Mouse (Mus musculus): ENCODE measurements around the gene Tmem114. TPM values are rescaled to one million over a fixed set of nuclear protein-coding genes. Genes with fewer than 3 reads are reported as not detected.

Gene Tmem114
- polyA plus RNA-seq, 1 experiment from 2014 or later: 0.23 TPM

DNA sequence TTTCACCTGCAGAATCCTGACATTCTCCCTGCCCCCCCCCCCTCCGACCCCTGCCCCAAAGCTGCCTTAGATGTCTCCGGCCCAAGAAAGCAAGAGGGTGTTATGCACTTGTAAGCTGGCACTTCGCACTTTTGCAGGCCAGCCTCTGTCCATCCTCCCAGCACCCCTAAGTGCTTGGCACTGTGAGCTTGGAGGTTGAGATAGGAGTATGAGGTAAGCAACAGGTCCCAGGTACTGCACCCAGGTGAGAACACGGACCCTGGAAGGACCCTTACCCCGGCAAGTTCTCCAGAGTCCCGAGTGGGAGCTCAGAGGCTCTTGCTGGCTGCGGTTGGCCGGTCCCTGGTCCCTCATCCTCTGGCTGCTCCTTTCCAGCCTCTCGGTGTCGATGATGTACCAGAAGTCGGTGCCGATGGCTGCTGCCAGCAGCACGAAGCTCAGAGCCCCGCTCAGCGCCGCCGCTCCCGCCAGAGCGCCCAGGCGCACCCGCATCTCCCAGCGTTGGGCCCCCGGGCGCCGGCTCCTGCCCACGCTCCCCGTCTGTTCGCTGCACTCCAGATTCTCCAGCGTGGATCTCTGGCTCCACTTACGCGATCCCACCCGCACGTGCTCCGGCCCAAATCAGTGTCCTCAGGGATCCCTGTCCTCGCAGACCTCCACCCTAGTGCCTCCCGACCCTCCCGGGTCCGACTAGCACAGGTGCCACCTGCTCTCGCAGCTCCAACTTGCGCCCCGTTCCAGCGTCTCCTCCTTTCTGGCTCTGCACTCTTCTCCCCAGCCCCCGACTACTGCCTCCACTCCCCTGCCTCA lies 570 bp downstream of the Tmem114 start:
- Histone ChIP-seq H3K4me3 (peak overlapping the region; percentile 44), H3K27ac (no peak overlapping the region), H3K27me3 (peaks cover 69% of the 10 kb centered on the region), H3K9ac (peak overlapping the region; percentile 13; the same call in 1 of the 2 replicates), H3K9me3 (no peaks in the 10 kb centered on the region), H3K36me3 (no peaks in the 10 kb centered on the region), H3K4me1 (peaks cover 9% of the 10 kb centered on the region), H3K4me2 (replicated peaks) (peak overlapping the region; percentile 71)
- ATAC-seq (ENCODE audit: low FRiP score, low read depth): no peak; the same call in 1 of the 2 replicates
- WGBS: 4% methylated on average over 42 of the region's 43 CpGs

DNA sequence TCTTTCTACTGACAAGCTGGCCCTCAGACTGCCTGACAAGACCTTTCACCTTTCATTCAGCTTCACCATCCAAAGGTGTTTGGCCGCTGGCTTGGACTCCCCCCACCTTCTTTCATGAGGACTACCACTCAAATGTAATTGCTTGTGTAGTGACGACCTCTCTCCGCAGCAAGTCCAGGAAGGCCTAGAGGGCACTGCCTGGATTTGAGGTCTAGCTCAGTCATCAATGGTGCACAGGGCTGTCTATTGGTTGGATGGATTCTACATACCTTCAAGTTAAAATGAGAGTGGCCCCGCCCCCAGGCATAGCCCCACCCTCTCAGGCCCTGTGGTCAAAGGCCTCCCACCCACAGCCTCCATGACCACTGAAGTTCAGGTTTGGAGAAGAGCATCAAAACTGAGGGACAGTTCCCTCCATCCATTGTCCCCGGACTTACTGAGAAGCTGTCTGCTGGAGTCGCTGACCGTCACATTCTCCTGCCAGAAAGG lies 1.3 kb downstream of the Tmem114 start:
- Histone ChIP-seq H3K9me3 (no peaks in the 10 kb centered on the region), H3K27me3 (peaks cover 69% of the 10 kb centered on the region), H3K4me1 (peaks cover 9% of the 10 kb centered on the region), H3K4me2 (replicated peaks) (no peak overlapping the region), H3K9ac (no peak overlapping the region), H3K36me3 (no peaks in the 10 kb centered on the region), H3K27ac (no peak overlapping the region), H3K4me3 (no peak overlapping the region)
- ATAC-seq (ENCODE audit: low FRiP score, low read depth): no peak
- 30% methylated on average over 7 of the region's 7 CpGs for WGBS

- H3K4me3 ChIP-seq: no peak overlapping the region
- no peaks in the 10 kb centered on the region for H3K36me3 ChIP-seq
- H3K27me3 ChIP-seq: peaks cover 49% of the 10 kb centered on the region
- H3K9me3 ChIP-seq: no peaks in the 10 kb centered on the region
- ATAC-seq (ENCODE audit: low FRiP score, low read depth): no peak
- no peak overlapping the region for H3K4me2 ChIP-seq (replicated peaks)
- WGBS: 83% methylated on average over 4 of the region's 4 CpGs
- H3K27ac ChIP-seq: no peak overlapping the region
- peaks cover 9% of the 10 kb centered on the region for H3K4me1 ChIP-seq
- H3K9ac ChIP-seq: no peak overlapping the region
Observed at GRCm38 (mm10) chr16:8420842-8421241, 4.1 kb downstream of the Tmem114 start.

DNA sequence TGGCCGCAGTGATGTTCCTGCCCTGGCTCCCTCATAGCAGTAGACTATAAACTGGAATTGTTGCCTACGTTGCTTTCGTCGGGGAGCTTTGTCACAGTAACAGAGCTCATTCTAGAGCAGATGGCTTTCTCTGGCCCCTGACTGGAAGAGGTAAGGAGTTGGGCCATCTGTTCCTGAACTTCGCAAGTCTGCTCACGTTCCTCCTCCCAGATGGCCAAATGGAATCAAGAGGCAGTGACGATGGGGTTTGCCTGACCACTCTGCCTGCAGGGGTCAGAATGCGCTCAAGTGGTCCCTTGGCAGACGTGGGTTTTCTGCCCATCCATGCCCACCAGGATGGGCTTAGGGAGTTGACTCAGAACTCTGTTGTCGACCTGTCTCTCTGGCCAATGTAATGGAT lies 4.6 kb downstream of the Tmem114 start:
- 63% methylated on average over 10 of the region's 10 CpGs for WGBS
- Histone ChIP-seq H3K27ac (no peak overlapping the region), H3K4me3 (no peak overlapping the region), H3K4me1 (peaks cover 9% of the 10 kb centered on the region), H3K9me3 (no peaks in the 10 kb centered on the region), H3K9ac (no peak overlapping the region), H3K4me2 (replicated peaks) (no peak overlapping the region), H3K27me3 (peaks cover 44% of the 10 kb centered on the region), H3K36me3 (no peaks in the 10 kb centered on the region)
- ATAC-seq (ENCODE audit: low FRiP score, low read depth): no peak

- WGBS: 90% methylated on average over 8 of the region's 8 CpGs
- no peak for ATAC-seq (ENCODE audit: low FRiP score, low read depth)
- H3K4me1 ChIP-seq: peaks cover 5% of the 10 kb centered on the region
- no peak overlapping the region for H3K9ac ChIP-seq
- H3K27ac ChIP-seq: no peak overlapping the region
- H3K4me2 ChIP-seq (replicated peaks): no peak overlapping the region
- H3K9me3 ChIP-seq: no peaks in the 10 kb centered on the region
- peaks cover 37% of the 10 kb centered on the region for H3K27me3 ChIP-seq
- no peaks in the 10 kb centered on the region for H3K36me3 ChIP-seq
- H3K4me3 ChIP-seq: no peak overlapping the region
Observed at GRCm38 (mm10) chr16:8419666-8420065, 5.3 kb downstream of the Tmem114 start.

DNA sequence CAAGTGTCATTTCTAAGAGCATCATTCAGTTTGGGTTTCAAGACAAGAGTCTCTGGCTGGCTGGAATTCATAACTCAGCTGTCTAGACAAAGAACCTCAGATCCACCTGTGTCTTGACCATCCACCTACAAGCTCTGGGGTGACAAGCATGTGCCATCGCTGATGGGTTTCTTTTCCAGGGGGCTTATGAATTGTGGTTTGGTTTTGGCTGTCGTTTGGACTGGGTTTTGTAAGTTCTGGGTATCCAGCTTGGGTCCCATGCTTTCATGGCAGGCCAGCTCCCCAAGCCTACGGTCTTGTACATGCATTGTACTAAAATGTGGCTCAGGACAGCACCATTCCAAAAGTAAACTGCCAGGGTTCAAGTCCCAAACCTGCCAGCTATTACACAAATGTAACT lies 6.8 kb downstream of the Tmem114 start:
- Histone ChIP-seq H3K36me3 (no peaks in the 10 kb centered on the region), H3K9me3 (no peaks in the 10 kb centered on the region), H3K27me3 (peaks cover 25% of the 10 kb centered on the region), H3K27ac (no peak overlapping the region), H3K4me3 (no peak overlapping the region), H3K9ac (no peak overlapping the region), H3K4me1 (no peaks in the 10 kb centered on the region), H3K4me2 (replicated peaks) (no peak overlapping the region)
- 85% methylated on average over 3 of the region's 3 CpGs for WGBS
- ATAC-seq (ENCODE audit: low FRiP score, low read depth): no peak

DNA sequence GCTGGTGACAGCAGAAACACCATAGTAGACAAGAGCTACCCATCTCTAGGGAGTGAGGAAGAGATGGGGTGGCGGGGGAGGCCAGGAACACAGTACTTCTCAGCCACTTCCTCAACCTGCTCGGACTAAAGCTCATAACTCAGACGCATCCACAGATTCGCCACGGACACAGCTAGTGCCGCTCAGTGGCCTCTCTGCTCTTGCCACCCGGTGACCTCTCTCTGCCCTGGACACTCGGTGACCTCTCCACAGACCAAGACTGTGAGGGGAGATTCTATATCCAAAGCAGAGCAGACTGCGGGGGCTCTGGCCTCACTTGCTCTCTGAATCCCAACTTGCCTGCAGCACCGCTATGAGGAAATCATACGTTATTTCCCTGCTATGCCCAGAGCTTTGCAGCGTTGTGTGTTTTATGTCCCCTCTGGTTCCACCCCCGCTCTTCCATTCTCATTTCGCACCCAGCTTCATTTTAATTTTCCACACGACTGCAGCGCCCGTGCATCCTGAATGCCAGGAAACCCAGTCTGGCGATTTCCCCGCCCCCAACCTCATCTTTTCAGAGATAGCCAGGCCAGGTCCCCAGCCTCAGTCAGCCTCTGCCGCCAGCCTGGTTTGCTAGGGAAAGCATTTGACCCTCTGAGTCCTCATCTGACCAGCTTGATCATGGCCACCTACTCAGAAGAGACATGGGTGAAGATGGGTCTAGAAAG lies 7.8 kb downstream of the Tmem114 start:
- no peak overlapping the region for H3K9ac ChIP-seq
- peaks cover 22% of the 10 kb centered on the region for H3K27me3 ChIP-seq
- H3K4me3 ChIP-seq: no peak overlapping the region
- no peaks in the 10 kb centered on the region for H3K9me3 ChIP-seq
- 73% methylated on average over 20 of the region's 20 CpGs for WGBS
- ATAC-seq (ENCODE audit: low FRiP score, low read depth): no peak
- no peak overlapping the region for H3K4me2 ChIP-seq (replicated peaks)
- no peaks in the 10 kb centered on the region for H3K36me3 ChIP-seq
- no peaks in the 10 kb centered on the region for H3K4me1 ChIP-seq
- H3K27ac ChIP-seq: no peak overlapping the region

GRCm38 (mm10) chr16:8415996-8416395 lies 8.9 kb downstream of the Tmem114 start:
- Histone ChIP-seq H3K36me3 (no peaks in the 10 kb centered on the region), H3K27ac (no peak overlapping the region), H3K27me3 (peaks cover 22% of the 10 kb centered on the region), H3K4me1 (no peaks in the 10 kb centered on the region), H3K9me3 (no peaks in the 10 kb centered on the region), H3K4me3 (no peak overlapping the region), H3K9ac (no peak overlapping the region), H3K4me2 (replicated peaks) (no peak overlapping the region)
- ATAC-seq (ENCODE audit: low FRiP score, low read depth): no peak
- 89% methylated on average over 8 of the region's 8 CpGs for WGBS

DNA sequence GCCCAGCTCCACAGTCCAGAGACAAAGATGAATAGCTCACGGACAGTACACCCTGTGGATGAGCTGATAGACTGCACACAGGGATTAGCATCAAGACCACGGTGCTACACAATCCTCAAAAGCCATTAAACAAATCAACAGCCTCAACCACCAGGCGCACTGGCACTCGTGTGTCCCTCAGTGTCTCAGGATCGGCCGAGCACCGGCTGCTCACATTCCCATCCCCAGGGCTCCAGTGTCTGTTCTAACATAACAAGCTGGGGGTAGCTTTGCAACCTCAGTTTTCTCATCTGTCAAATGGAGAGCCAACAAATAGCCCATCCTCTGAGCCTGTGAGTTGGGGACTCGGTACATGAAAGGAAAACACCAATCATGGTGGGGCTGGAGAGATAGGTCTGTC lies 11.5 kb downstream of the Tmem114 start:
- H3K36me3 ChIP-seq: no peaks in the 10 kb centered on the region
- WGBS: 78% methylated on average over 8 of the region's 8 CpGs
- no peak overlapping the region for H3K9ac ChIP-seq
- H3K9me3 ChIP-seq: no peaks in the 10 kb centered on the region
- no peak overlapping the region for H3K4me3 ChIP-seq
- H3K27ac ChIP-seq: no peak overlapping the region
- H3K4me2 ChIP-seq (replicated peaks): no peak overlapping the region
- no peaks in the 10 kb centered on the region for H3K4me1 ChIP-seq
- H3K27me3 ChIP-seq: peaks cover 40% of the 10 kb centered on the region
- ATAC-seq (ENCODE audit: low FRiP score, low read depth): no peak

- Histone ChIP-seq H3K4me3 (no peak overlapping the region), H3K9ac (no peak overlapping the region), H3K4me1 (no peaks in the 10 kb centered on the region), H3K27me3 (peaks cover 45% of the 10 kb centered on the region), H3K36me3 (no peaks in the 10 kb centered on the region), H3K9me3 (no peaks in the 10 kb centered on the region), H3K27ac (no peak overlapping the region), H3K4me2 (replicated peaks) (no peak overlapping the region)
- 13% methylated on average over 7 of the region's 7 CpGs for WGBS
- peak; percentile 60; the same call in 1 of the 2 replicates for ATAC-seq (ENCODE audit: low FRiP score, low read depth)
Observed at GRCm38 (mm10) chr16:8412213-8412612, 12.7 kb downstream of the Tmem114 start.

GRCm38 (mm10) chr16:8409197-8409596 lies 15.7 kb downstream of the Tmem114 start:
- H3K4me2 ChIP-seq (replicated peaks): no peak overlapping the region
- no peak overlapping the region for H3K4me3 ChIP-seq
- WGBS: 39% methylated on average over 10 of the region's 10 CpGs
- H3K4me1 ChIP-seq: no peaks in the 10 kb centered on the region
- H3K9ac ChIP-seq: no peak overlapping the region
- H3K27ac ChIP-seq: no peak overlapping the region
- peaks cover 52% of the 10 kb centered on the region for H3K27me3 ChIP-seq
- no peaks in the 10 kb centered on the region for H3K9me3 ChIP-seq
- no peaks in the 10 kb centered on the region for H3K36me3 ChIP-seq
- ATAC-seq (ENCODE audit: low FRiP score, low read depth): no peak

DNA sequence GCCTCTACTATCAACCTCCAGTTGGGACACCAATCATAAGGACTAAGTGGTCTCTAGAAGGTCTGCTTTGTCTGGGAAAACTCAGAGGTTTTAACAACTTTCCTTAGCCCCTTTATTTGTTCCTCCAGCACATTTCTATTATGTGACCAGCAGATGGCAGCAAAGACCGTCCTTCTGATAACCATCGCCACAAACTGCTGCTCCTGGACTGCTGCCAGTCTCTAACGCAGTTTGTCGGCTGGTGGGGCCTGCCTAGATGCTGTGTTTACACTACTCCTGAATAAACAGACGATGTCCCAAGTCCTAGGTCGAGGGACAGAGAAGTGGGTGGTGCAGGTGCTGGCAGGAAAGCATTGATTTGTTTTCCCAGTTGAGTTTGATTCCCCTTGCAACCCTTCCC lies 18.2 kb downstream of the Tmem114 start:
- WGBS: under 1% methylated on average over 6 of the region's 6 CpGs
- ATAC-seq (ENCODE audit: low FRiP score, low read depth): 0 out of 2 replicates have a peak, but pooled peaks have one; percentile 12
- no peaks in the 10 kb centered on the region for H3K36me3 ChIP-seq
- no peak overlapping the region for H3K27ac ChIP-seq
- H3K27me3 ChIP-seq: peaks cover 39% of the 10 kb centered on the region
- H3K4me1 ChIP-seq: peaks cover under 1% of the 10 kb centered on the region; the same call in 1 of the 2 replicates
- no peak overlapping the region for H3K4me3 ChIP-seq
- H3K4me2 ChIP-seq (replicated peaks): no peak overlapping the region
- no peaks in the 10 kb centered on the region for H3K9me3 ChIP-seq
- no peak overlapping the region for H3K9ac ChIP-seq
